Mouse (Mus musculus) small intestine, adult 2 months (tissue): ENCODE measurements around the gene Nphp4.

Experiments
- CTCF ChIP-seq: fragments of 200-500 bp; IDR thresholded peaks from 2 replicates; pipeline ENCODE4 v1.5.1; 2012; ENCODE audit warnings: low read depth, mild to moderate bottlenecking, control low read depth, inconsistent platforms, low read length, moderate library complexity, mixed read lengths; ENCODE audit not compliant: insufficient replicate concordance, insufficient read length; ENCODE audit errors: extremely low read depth
- POLR2A ChIP-seq: fragments of 200-500 bp; IDR thresholded peaks from 2 replicates; pipeline ENCODE4 v1.6.1; 2012; ENCODE audit warnings: low read depth, mild to moderate bottlenecking, control low read depth, inconsistent platforms, low read length, moderate library complexity

DNA sequence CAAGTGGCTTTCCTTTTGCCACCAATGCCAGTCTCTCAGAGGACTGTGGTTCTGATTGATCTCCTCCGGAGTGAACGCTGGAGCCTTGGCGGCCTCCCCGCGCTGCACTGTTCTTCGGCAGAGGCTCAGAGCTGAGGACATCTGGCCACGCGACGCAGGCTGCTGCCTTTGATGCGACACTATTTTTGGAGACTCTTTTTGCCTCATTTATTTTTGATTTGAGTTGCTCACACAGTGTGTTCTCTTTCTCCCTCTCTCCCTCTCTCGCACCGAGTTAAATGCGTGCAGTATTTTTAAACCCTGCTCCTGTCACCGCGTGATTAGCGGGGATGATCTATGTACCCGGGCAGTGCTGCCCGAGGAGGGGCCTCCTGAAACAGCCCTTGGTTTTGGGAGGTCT, 19.9 kb upstream of the Nphp4 start:
- TF ChIP-seq CTCF (no peak), POLR2A (no peak)
